Mouse (Mus musculus) common myeloid progenitor, adult 5-6 weeks (primary cell): ENCODE measurements around the gene Gm15557. TPM values are rescaled to one million over a fixed set of nuclear protein-coding genes. Genes with fewer than 3 reads are reported as not detected.
"Not testable (repeated sequence)": the region's sequence is repeated elsewhere in the genome, so short reads cannot be mapped to it uniquely, and the experiment has no call there.

Experiments used
- ATAC-seq: replicated peaks from 2 replicates; pipeline ENCODE4 v1.8.0; 2016; ENCODE audit warnings: low read depth, mild to moderate bottlenecking, moderate TSS enrichment, inconsistent platforms; ENCODE audit not compliant: poor library complexity, severe bottlenecking
- total RNA-seq: library from RNA; stranded (forward); fragments of 200-1000, 187-1606 nt; gene quantifications from 2 replicates; pipeline ENCODE4 v1.2.3, GENCODE M21; 2017

Gene Gm15557
- not detected in 2 replicates for total RNA-seq

DNA sequence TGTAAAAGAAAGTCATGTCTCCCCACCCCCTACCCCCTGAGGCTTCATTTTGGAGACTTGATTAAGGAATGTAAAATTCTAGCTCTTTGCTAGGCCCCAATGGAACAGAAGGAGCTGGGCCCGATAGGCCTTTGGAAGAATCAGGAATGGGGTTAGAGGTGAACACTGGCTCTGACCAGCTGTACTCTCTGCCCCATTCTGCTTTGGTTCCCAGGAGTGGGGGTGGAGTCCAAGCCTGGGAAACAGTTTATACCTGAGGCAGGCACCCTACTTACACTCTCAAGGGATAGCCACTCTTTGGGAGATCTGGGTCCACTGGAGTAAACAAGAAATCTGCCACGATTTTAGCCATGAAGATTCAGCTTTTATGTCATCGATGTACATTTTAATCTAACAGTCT, at the start of gene Gm15557:
Gm15557 (plus strand) TSS at position 48 of the 400 bp plus-strand sequence.
- ATAC-seq, result no peak

DNA sequence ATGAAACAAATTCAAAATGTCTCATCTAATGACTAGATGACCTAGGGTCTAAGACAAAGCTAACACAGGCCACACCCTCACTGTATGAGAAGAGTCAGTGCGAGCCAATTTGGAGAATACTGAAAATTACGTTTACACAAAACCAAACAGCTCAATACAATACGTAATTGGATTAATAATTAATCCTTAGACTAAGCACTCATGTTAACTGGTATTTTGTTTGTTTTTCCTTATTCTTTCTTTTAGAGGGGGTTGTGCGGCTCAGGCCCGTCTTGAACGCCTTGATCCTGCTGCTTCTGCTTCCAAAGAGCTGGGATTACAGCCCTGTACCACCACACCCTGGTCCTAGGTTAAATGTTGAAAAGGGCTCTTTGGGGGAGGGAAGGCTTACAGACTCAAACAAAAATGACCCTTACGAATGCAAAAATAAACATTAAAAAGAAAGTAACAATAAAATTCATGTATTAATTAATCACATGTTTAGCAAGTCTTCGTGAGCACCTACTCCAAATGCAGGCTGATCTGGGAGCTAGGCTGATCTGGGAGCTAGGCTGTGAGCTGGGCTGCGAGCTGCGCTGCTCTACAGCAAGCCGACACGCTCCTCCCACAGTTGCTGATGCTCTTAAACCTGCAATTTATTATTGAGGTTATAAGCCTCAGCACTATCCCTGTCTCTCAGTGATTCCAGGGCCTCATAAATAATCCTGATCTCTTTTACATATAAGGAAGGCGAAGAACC, 46.1 kb upstream of the Gm15557 start:
- no peak for ATAC-seq

GRCm38 (mm10) chr2:155895046-155895735, 45.3 kb upstream of the Gm15557 start:
- no peak for ATAC-seq

GRCm38 (mm10) chr2:155902989-155903631, 37.4 kb upstream of the Gm15557 start:
- ATAC-seq, result no peak; the same call in 1 of the 2 replicates

- no peak for ATAC-seq
Measured at GRCm38 (mm10) chr2:155903632-155904008, 36.9 kb upstream of the Gm15557 start.

DNA sequence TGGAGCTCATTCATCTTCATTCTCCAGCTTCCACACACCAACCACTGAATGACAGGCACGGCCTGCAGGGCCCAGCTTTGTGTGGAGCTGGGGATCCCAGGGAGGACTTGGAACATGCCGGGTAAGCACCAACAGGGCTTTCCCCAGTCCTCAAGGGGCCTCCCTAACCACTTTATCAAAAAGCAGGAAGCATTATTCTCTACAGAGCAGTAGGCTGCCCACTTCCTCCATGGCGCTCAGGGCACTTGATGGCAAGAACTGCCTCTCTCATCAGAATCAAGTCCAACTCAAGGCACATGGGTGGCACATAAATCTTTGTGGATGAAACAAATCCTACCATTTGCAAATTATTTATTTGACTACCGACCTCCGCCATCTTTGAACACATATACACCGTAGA, 25.8 kb upstream of the Gm15557 start:
- peak; percentile 65 for ATAC-seq

DNA sequence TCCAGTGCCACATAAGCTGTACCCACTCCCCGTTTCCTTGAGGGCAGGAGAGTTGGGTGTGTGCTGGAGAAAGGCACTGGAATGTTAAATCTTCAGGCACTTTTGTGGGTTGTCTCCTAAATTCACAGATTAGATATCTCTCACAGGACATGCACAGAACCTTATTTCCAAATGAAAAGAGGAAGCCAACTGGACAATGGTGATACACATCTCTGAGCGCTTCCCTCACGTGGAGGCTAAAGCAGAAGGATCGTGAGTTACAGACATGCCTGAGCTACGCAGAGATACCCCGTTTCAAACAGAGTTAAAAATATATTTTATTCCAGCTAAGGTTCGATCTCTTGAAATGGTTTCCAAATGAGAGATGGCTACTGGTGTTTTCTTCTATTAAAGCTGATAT, 17.4 kb upstream of the Gm15557 start:
- ATAC-seq, result no peak; the same call in 1 of the 2 replicates

DNA sequence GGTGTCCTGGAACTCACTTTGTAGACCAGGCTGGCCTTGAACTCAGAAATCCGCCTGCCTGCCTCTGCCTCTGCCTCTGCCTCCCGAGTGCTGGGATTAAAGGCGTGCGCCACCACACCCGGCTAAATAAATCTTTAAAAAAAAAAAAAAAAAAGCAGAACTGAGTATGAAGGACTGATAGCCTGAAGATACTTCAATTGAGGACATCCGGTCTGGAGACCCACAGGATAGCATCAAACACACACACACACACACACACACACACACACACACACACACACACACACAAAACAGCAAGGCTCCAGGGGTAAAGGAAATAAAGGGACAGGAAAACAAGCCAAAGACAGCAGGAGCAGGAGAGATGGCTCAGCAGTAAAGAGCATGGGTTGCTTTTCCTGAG, 15.3 kb upstream of the Gm15557 start:
- not testable (repeated sequence) for ATAC-seq

- ATAC-seq, result no peak
Measured at GRCm38 (mm10) chr2:155928711-155929345, 11.7 kb upstream of the Gm15557 start.

GRCm38 (mm10) chr2:155929531-155930442, 10.7 kb upstream of the Gm15557 start, which contains the start of gene Uqcc1:
Uqcc1 (minus strand) TSS chr2:155930310.
- peak; percentile 97 for ATAC-seq

- ATAC-seq, result peak; percentile 82
Measured at GRCm38 (mm10) chr2:155939897-155940529, 515 bp upstream of the Gm15557 start.

DNA sequence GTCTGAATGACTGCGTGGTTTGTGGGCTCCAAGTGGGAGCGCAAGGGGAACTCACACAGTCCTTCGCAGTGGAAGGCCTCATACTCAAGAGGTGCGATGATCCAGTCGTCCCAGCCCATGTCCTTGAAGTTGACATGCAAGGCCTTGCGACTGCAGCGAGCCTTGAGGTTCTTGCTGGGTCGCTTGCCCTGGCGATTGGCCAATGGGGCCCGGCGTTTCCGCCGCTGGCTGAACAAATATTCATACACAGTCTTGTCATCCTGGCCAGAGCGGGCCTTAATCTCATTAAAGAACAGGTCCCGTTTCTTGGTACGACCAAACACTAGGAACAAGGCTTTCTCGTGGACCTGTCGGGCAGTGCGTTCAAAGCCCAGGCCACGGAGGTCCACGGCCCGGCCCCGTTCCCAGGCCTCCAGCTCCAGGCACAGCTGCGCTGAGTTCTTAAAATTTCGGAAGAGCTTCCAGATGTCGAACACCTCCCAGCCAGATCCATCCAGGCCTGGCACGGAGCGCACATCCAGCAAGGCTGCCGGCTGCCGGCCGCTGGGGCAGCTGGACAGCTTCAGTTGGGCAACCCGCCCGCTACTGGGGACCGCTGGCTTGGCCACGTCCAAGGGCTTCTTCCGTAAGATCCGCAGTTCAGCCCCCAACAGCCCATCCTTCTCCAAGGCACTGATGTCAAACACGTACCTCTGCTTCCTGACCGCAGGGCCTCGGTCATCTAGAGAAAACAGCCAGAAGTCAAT, 1.3 kb downstream of the Gm15557 start:
- ATAC-seq, result no peak

DNA sequence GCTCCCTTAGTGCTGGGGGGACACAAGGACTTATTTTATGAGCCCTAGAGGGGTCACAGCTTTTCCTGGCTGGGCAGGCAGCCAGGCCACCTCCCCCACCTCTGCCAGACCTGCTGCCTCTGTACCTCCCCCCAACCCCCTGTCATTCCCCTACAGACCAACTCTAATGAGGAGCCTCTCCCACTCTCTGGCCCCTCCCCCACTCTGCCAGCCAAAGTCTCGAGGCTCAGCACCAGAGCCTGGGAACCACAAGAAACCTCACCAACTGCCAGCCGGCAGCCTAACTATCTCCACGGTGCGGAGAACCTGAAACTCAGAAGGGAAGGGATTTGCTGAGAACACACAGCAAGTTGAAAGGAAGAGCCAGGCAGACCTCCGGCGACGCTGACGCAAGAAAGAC, 2.9 kb downstream of the Gm15557 start:
- ATAC-seq, result no peak

DNA sequence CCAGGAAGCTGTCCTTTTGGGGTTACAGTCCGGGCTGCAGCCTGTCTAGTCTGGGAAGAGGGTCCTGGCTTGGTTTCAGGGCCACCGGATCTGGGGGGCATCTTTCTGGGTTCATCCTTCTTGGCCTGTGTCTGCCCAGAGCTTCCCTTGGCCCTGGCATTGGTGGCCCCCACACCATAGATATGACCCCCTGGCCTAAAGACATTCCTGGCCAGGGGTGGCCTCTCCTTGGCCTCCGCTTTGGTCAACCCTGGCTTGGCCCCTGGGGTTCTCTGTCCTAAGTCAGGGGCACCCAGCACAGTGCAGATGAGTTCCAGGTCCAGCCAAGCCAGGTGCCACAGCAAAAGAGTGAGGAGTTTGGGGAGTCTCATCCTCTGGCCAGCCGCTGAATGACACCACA, 4.2 kb downstream of the Gm15557 start:
- no peak for ATAC-seq

- no peak for ATAC-seq
Measured at GRCm38 (mm10) chr2:155945124-155945523, 4.6 kb downstream of the Gm15557 start, which contains the start of gene Gdf5. Gdf5 (minus strand) TSS chr2:155945367.

DNA sequence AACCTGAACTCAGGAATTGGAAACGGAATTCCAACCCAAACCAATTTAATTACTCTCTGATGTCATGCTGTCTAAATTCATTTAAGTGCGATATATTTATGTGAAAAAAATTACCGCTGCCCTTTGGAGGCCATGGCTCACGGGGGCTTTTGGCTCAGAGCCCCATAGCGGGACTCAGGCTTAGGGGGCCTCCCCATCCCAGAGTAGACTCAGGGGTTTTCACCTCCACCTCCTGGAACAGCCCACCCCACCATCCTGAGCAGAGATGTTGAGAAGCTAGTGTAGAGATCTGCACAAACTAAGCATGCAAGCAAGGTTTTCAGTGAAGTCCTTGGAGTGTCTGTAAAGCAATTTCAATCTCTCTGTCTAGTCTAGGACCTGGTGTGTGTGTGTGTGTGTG, 5.1 kb downstream of the Gm15557 start:
- ATAC-seq, result no peak

DNA sequence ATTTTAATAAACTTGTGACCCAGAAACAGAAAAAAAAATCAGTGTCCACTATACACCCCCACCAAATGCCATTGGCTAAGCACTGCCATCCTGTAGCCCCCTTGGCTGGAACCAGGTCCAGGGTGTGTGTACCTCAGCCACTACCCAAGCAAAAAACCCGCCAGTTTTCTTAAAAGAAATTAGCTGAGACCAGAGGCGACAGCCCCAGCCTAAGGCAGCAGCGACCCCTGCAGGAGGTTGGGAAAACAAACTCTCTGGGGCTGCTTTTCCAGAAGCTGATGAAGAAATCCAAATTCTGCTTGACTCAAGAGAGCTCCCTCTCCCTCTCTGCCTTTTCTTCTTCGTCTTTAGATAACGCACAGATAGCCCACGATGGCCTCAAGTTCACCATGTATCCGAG, 5.5 kb downstream of the Gm15557 start:
- peak; percentile 78 for ATAC-seq

GRCm38 (mm10) chr2:155946499-155946898, 6.0 kb downstream of the Gm15557 start:
- no peak for ATAC-seq
